Mouse (Mus musculus) left cerebral cortex, adult 11 months (tissue): ENCODE results near the gene Cat.

Experiments used
- DNase-seq: peaks from one replicate; pipeline ENCODE4 v3.0.0; 2022; ENCODE audit warnings: low spot score

Cat gene

DNA sequence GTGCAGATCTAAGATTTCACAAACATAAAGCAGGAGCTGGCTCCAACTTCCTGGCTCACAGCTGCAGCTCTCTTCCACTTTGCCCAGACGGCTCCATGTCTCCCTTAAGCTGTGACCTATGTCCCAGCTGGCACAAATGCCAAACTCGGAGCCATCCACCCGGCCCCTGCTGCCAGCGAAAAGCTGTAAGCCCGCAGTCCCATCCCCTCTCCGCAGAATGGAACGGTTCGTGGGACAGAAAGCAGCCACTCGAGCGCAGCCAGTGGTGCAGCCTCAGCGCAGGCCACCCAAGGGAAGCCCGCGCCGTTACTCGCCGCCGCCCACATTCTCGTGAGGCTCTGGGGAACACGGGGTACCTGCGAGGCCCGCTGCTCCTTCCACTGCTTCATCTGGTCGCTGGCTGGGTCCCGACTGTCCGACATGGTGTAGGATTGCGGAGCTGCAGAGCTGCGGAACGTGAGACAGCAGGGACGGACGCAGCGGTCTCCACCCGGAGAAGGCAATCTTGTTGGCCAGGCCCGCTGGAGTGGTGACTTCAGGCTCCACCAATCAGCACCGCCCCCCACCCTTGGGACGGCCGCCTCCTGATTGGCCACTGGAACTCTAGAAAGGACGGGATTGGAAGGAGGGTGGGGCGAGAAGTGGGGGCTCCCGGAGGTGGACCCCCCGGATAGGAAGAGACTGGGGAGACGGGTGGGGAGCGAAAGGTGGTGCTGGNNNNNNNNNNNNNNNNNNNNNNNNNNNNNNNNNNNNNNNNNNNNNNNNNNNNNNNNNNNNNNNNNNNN is at the start of gene Cat:
TSS of gene Cat (minus strand) at position 544 of the 785 bp plus-strand sequence.
- peak; percentile 92 for DNase-seq

DNA sequence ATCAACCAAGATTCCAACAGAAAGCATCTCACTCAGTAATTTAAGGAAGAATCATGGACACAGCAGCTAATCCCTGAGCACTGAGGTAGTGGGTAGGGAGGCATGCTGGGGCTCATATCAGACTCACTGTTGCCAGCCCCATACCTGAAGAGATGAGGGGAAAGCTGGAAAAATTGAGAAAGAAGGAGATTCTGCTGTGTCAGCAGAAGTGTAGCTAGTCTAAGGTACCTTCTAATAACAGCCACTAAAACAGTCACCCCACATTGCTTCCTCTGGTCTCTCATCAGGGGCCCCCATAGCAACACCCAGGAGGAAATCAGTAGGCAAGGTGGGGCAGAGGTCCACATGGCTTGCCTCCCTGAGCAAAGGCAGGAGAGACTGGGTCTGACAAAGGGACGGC is 40.6 kb upstream of the Cat start:
- no peak for DNase-seq

DNA sequence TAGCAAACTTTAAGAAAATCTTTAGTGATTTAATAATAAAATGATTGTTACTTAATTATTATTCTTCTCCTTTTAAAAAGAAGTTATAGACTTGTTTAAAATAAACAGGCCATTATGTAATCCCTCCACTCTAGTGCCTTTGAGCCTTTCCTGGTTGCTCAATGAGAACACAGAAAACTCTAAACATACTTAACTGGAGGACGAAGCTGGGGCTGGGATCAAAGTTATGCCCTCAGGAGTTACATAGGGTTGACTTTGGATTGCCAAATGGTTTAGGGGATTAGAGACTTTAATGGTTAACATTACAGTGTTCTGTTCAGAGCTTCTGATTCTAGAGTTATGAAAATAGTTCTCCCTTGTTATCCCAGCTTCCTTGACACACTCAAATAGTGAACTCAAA is 31.5 kb upstream of the Cat start:
- no peak for DNase-seq

DNA sequence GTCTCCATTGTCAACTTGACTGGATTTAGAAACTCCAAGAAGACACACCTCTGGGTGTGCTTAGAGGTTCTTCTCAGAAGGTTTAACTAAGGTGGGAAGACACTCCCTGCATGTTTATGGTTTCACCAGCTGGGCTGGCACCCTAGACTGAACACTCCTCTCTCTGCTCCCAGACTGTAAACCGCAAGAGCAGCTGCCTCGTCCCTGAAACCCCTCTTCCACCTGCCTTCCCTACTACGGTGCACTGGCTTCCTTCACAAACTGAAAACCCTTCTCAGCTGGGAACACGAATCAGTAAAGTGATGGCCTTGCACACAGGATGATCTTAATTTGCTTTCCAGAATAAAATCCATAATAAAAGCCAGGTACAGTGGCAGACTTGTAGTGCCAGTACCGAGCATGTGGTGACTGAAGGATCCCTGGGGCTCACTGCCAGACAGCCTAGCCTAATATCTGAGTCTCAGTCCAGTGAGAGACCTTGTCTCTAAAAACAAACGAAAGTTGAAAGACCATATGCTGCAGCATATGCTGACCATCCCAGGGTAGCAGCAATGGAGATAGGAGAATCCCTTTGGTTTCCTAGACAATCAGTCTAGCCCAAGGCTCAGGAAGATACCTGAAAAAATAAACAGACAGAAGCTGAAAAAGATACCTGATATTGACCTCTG is 30.7 kb upstream of the Cat start:
- DNase-seq, result no peak

DNA sequence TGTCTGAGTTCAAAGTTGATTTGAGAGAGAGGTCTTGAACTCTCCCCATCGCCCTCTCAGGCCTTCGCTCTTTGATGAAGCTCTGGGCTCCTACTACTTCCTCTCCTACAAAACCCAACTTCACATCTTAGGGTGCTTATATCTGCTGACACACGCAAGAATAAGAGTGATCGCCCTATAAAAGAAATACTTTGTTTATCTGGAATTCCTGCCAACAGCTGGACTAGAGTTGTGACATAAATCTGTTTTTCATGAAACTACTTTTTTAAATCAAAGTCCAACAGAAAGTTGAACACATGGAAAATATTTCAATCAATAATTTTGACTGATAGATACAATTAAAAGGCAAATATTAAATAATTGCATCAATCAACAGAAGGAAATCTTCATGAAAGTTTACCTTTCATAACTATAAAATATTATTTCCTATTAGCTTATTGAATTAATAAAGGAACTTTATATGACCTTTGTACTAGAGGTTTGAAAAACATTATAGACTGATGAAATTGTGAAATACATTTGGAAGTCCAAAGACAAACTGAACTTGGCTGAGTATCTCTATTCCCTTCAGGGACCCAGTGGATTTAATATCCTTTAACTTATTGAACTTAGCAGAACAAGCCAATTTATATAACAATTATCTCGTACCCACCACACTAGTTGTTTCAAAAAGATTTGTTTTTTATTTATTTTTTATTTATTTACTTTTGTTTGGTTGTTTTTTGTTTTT is 27.3 kb upstream of the Cat start:
- no peak for DNase-seq

DNA sequence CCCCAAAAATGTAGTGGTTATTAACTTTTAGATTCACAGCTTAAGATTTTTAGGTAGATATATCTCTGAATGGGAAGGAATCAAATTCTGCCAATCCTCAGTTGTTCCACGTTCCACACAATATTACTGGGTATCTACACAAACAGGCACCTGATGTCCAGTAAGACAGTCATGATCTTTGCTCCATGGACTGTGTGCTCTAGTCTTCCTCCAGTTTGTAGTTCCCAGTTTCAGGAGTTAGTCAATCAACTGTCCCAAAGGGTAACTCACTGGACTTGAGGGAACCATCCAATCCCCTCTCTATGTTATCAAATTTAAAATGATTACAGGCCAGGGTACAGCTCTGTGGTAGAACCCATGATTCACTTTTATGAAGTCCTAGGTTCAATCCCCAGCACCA is 26.7 kb upstream of the Cat start:
- DNase-seq, result no peak

DNA sequence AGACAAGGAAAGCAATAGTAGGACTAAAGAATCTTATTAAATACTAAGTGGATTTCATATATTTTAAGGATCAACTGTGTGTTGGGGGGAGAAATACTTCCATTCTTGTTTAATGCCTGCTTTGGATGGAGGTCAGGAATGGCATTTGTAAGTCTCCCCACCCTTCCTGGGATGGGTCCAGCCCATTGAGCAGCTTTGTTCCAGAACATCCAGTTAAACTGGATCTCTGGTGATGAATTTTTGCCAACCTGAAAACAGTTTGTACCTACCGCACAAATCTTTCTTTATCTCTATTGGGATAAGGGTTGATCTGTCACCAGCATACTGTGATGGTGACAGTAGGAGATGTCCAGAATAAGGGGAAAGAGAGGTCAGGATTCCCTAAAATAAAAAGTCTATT is 26.1 kb upstream of the Cat start:
- DNase-seq, result no peak

DNA sequence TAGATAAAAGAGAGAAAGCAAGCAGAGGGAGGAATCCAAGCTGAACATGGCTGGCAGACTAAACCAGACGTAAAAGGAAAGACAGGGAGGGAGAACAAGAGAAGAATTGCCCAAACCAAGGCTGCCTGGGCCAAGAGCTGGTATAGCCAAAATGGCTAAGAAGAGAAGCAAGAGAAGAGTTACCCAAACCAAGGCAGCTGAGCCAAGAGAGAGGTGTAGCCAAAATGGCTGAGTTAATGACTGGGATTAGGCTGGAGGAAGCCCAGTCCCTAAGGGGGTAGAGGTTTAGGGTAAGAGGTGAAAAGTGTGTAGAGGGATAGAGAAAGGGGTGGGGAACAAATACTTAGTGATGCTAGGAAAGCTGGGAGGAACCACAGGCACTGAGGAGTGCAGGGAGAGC is 22.7 kb upstream of the Cat start:
- DNase-seq, result no peak

DNA sequence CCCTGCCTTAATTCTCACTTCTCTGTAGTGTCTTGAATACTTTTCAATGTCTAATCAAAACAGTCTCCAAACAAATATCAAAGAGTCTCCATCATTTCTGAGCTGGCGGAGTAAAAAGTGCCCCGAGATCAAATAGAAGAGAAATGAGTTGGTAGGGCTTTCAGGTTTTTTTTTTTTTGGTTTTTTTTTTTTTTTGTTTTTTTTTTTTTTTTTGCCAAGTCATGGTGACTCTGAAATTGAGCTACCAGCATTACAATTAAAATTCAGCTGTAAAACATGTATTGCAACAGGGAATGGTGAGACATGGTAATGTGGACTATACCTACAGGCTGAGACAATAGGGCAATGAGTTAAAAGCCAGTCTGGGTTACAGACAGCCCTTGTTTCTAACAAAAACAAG is 21.0 kb upstream of the Cat start:
- no peak for DNase-seq

DNA sequence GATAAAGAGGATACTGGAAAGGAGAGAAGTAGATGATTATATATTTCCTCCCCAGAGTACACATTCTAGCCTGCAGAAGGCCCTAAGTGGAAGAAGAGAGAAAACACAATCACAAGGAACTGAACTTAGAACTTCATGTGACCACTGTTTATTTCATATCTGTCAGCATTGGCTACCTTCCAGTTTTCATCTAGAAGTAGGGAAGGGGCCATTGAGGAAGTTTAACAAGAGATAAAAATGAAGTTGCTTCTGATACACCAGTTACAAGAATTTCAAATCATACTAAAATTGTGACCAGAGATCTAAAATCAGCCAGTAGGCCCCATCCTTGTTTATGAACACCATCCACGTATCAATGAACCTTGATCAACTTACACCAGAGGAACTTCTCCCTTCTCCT is 19.5 kb upstream of the Cat start:
- DNase-seq, result no peak

DNA sequence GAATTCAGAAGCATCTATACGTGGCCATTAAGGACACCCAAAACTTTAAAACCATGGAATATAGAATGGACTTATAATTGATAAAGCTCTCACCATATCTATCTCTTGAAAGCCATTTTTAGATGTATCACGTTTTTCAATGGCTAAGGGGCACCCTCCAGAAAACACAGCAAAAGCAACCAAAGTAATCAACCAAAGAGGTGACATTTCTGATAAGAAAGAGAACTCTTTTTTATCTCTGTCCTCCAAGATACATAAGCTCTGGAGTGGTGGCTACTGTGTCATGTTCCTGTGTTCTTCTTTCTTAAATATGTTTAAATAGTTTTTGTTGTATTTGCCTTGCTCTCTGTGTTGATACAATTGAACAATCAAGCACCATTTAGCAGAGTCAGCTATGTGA is 15.8 kb upstream of the Cat start:
- DNase-seq, result no peak

DNA sequence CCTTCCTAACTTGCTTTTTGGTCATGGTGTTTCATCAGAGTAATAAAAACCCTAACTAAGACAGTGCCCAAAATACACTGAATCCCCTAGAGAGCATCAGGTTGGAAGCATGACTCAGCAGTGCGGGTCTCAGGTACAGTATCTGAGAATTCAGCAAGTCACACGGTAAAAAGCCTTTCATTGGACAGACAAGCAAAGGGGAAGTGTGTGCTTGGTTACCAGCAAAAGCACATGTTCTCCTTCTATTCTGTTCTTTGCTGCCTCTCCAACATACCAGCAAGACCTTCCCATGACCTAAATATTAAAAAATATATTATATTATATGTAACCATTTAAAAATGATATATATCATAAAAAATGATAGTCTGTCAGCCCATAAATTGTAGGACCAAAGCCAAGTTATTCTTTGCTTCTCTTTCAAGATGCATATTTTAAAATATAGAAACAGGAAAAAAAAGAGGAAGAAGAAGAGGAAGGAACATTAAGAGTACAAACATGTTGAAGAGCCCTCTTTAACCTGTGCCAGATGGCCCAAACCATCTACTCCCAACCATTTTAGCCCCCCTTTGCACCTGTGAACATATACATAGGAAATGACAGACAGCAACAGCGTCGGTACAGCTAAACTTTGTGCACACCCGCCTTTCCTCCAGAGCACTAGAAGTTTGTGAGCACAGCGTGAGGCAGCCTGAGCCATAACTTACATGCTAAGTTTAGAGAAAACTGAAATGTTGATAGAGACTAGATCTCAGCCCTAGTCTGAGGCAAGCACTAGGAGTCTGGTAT is 10.9 kb upstream of the Cat start:
- no peak for DNase-seq

DNA sequence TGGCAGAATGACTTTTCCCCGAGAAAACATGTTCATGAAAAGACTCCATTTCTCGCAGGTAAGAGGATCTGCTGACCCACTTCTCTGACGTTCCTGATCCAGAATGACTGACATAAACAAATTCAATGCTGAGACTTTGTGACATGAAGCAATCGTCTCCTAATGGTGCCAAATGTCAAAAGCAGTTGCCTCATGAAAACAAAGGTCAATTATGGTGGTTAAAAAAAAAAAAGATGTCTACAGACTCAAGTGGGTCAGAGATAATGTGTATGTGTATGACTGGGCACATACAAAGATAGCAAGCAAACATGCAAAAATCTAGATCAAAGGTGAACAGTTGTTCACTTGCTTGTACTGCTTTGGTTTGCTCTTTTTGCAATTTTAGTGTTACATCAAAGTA is 8.9 kb upstream of the Cat start:
- no peak for DNase-seq

DNA sequence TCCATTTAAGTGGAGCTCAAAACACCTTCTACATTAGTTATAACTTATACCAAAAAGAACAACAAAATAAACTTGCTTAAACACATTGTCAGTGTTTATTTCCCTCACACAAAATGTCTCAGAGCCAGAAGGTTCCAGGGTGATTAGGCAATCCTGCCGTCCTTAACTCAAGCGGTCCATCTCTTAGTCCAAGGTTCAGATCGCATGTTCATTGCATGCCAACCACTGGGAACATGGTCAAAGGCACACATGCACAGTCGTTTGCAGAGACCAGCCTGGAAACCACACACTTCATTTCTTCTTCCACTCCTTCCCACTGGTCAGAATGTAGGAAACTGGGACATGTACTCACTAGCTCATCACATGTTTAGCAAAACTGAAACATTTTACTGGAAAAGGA is 7.6 kb upstream of the Cat start:
- DNase-seq, result no peak

DNA sequence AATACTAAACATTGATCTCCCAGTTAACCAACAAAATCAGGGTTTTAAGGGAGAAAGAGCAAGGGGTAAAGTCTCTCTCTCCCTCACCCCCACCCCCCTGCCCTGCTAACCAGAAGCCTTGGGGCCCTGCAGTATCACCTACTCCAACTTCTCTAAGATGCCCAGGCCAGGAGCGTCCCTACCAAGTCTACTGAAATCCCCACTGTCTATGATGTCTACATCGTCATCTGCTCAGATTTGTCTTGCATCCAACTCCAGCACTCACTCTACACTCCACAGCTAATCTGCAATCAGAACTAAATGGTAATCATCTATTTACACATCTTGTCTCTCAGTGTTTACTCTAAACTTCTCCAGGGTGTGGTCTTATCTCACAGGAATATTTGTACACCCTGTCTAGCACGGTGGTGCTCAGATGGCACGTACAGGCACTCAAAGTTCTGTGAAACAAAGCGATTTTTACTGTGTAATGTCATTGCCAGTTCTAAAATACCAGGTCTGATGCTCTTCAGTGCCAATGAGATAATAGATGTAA is 907 bp downstream of the Cat start:
- no peak for DNase-seq

DNA sequence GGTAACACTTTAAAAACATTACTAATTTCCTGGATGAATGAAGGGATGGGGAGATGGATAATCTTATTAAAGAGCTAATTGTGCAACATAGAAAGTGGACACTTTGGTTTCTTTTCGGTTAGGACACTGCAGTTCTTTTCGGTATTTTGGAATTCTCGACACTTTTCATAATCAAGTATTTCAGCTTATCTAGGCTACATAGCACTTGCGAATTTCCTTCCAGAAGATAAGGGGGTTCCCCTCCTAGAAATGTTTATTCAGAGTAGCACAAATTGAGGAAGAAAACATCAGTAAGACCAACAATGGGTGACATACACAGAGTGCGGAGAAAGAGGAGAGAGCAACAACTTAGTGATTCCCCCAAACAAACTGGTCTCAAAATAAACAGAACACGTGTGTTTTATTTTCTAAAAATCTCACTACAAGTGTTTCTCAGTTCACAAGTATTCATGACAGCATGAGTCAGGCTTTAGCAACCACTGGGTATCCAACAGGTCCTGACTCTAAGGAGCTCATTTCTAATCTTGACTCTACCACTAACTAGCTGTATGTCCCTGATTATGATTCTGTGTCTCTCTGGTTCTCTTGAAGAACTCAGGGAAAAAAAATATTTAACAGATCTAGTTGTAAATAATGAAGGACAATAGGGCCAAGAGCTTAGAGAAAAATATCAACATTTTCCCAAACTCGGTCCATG is 1.5 kb downstream of the Cat start:
- no peak for DNase-seq

DNA sequence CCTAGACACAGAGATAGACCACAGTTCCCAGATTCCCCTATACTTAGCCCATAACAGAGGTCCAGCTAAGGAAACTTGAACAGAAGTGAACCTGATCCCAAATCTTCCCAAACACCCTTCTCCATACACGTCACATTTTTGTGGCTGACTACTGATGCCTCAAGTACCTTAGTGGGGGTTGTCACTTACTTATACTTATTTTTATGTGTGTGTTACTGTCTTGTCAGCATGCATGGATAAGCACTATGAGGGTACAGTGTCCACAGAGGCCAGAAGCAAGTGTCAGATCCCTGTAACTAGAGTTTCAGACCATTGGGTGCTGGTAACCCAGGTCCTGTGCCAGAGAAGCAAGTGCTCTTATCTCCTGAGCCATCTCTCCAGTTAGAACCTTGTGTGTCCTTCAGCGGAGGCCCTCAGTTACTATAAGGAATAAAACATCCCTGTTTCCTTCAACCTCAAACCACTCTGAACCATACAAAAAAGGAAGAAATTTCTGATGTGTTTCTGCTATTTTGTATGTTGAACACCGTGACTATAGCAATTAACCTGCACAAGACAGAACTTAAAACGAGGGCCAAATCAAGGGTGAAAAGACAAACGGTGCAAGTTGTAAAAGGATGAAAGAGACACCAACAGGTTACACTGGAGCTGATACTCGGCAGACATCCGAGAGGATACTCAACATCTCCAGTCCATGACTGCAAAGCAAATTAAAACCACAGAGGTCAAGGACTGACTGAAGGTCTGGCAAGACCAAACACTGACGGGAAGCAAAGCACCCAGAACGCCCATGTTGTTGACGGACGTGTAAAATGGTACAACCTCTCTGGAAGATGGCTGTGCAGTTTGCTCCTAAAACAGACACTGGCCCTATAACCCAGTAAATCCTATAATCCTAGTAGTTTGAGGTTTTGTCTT is 3.4 kb downstream of the Cat start:
- no peak for DNase-seq

DNA sequence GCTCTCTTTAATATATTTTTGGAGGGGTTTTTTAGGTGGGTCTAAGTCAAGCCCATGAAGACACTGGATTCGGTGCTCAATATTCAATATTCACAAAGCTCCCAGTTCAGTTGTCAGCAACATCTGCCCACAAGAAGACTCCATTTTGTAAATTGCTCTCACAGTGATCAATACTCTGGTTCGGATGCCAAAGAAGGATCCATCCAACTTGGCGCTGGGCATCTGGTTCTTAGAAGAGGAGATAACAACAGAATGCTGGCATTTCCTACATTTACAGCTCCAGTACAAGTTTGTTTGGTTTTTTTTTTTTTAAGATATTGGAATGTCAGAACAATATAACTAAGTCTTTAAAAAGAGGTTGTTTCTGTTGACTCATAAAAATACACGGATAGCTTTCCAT is 4.1 kb downstream of the Cat start:
- DNase-seq, result no peak

DNA sequence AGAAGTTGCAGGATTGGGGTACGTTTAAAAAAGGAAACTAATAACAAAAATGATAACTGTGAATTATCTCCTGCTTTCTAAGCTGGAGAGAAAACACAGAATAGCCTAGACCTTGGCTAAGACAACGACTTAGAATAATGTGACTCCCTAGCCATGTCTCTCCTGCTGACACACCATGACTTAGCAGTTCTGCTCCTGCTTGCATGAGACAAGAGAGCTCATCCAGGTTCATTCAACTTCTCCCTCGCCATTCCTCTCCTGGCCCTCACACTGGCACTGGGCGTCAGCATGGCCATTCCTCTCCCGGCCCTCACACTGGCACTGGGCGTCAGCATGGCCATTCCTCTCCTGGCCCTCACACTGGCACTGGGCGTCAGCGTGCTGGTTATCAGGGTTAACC is 4.7 kb downstream of the Cat start:
- no peak for DNase-seq

DNA sequence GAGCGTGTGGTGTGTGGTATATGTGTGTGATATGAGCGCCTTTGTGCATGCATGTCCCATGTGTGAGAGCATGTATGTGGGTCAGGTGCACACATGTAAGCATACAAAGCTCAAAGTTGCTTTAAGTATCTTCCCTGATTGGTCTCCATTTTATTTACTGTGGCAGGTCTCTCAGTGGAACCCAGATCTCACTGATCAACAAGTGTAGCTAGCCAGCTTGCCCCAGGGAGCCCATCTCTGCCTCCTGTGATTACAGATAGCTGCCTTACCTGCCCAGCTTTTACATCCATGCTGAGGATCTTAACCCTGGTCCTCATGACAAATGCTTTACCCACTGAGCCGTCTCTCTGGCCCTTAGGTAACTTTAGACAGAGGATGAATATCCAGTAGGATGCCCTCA is 6.6 kb downstream of the Cat start:
- DNase-seq, result no peak

DNA sequence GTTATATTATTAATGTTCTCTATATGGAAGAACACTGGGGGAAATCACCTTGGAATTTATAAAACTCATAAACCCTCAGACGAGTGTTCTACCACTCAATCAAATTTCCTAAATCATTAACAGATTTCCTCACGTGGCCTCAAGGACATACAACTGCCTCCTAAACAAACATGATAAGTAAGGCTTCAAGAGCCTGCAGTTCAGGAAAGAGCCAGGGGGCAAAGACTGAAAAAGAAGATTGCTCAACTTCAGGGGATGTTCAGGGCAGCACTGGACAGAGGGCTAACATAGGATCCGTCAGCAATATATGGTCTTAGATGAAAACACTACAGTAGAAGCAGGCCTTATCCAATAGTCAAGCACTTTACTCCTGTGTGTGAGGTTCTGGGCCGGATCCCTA is 7.5 kb downstream of the Cat start:
- no peak for DNase-seq
